Mouse (Mus musculus): ENCODE measurements around the gene Asap2. TPM values are rescaled to one million over a fixed set of nuclear protein-coding genes. Genes with fewer than 3 reads are reported as not detected.

The Asap2 gene
- polyA plus RNA-seq, 1 experiment from 2014 or later = 3.3 TPM

GRCm38 (mm10) chr12:21200613-21201012, 210.4 kb downstream of the Asap2 start:
- 74% methylated on average over 8 of the region's 8 CpGs for WGBS
- H3K27ac ChIP-seq (ENCODE audit: low read depth, low read length) = no peak overlapping the region
- H3K4me2 ChIP-seq (replicated peaks; ENCODE audit: low read depth) = no peak overlapping the region
- peak; percentile 48; the same call in 1 of the 2 replicates for ATAC-seq
- no peaks in the 10 kb centered on the region for H3K36me3 ChIP-seq (ENCODE audit: control insufficient read depth, insufficient read depth)
- TF ChIP-seq CTCF (IDR thresholded peaks at IDR 0.05; ENCODE audit: low read depth) = no peak
- H3K9ac ChIP-seq (ENCODE audit: low read depth, low read length) = no peak overlapping the region
- no peaks in the 10 kb centered on the region for H3K9me3 ChIP-seq (ENCODE audit: control insufficient read depth)
- H3K4me3 ChIP-seq (ENCODE audit: low read depth, low read length) = no peak overlapping the region
- no peaks in the 10 kb centered on the region for H3K27me3 ChIP-seq (replicated peaks; ENCODE audit: control insufficient read depth, insufficient read depth, low read length)
- no peaks in the 10 kb centered on the region for H3K4me1 ChIP-seq (replicated peaks; ENCODE audit: control insufficient read depth, insufficient read depth, low read length)

DNA sequence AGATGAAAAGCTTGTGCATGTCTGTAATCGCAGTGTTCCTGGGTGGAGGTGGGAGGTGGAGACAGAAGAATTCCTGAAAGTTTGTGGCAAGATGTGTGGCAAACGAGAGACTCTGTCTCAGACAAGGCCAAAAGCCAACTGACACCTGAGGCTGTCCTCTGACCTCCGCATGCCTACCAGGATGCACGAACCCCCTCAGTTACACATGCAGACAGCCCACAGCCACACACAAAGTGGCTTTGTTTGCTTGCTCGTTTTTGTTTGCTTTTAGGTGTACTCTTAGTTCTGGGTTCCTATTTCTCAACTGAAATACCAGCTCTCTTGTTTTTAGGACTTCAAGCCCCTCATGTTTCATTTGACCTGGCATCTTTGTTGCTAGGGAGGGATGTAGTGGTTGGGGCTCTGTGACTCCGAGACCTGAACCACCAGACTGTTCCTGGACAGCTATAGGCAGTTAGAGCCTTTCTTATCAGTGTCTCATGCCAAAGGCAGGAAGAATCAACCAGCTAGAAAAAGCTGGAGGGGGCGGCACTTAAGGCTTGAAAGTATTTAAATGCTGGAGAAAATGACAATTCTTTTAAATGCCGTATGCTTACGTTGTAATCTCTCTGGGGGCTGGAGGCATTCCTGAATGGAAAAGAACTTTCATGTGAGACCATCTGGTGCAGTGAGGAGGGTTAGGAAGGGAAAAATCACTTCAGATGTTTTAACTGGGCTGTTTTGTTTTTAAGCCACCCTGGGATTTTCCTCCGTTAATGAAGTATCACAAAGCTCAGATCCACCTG, 211.4 kb downstream of the Asap2 start:
- H3K27ac ChIP-seq (ENCODE audit: low read depth, low read length) = no peak overlapping the region
- H3K4me3 ChIP-seq (ENCODE audit: low read depth, low read length) = no peak overlapping the region
- H3K36me3 ChIP-seq (ENCODE audit: control insufficient read depth, insufficient read depth) = no peaks in the 10 kb centered on the region
- ATAC-seq = no peak
- no peak overlapping the region for H3K9ac ChIP-seq (ENCODE audit: low read depth, low read length)
- 73% methylated on average over 10 of the region's 10 CpGs for WGBS
- H3K9me3 ChIP-seq (ENCODE audit: control insufficient read depth) = no peaks in the 10 kb centered on the region
- H3K27me3 ChIP-seq (replicated peaks; ENCODE audit: control insufficient read depth, insufficient read depth, low read length) = no peaks in the 10 kb centered on the region
- H3K4me2 ChIP-seq (replicated peaks; ENCODE audit: low read depth) = no peak overlapping the region
- no peaks in the 10 kb centered on the region for H3K4me1 ChIP-seq (replicated peaks; ENCODE audit: control insufficient read depth, insufficient read depth, low read length)
- no peak for TF ChIP-seq CTCF (IDR thresholded peaks at IDR 0.05; ENCODE audit: low read depth)

GRCm38 (mm10) chr12:21204701-21205312, 214.5 kb downstream of the Asap2 start:
- Histone ChIP-seq H3K9me3 (ENCODE audit: control insufficient read depth) (no peaks in the 10 kb centered on the region), H3K4me3 (ENCODE audit: low read depth, low read length) (no peak overlapping the region), H3K9ac (ENCODE audit: low read depth, low read length) (no peak overlapping the region), H3K36me3 (ENCODE audit: control insufficient read depth, insufficient read depth) (no peaks in the 10 kb centered on the region), H3K4me1 (replicated peaks; ENCODE audit: control insufficient read depth, insufficient read depth, low read length) (no peaks in the 10 kb centered on the region), H3K27ac (ENCODE audit: low read depth, low read length) (peak overlapping the region; percentile 74; the same call in 1 of the 2 replicates), H3K27me3 (replicated peaks; ENCODE audit: control insufficient read depth, insufficient read depth, low read length) (no peaks in the 10 kb centered on the region), H3K4me2 (replicated peaks; ENCODE audit: low read depth) (peak overlapping the region; percentile 21)
- peak; percentile 62 for ATAC-seq
- TF ChIP-seq CTCF (IDR thresholded peaks at IDR 0.05; ENCODE audit: low read depth) = no peak
- 16% methylated on average over 11 of the region's 11 CpGs for WGBS

DNA sequence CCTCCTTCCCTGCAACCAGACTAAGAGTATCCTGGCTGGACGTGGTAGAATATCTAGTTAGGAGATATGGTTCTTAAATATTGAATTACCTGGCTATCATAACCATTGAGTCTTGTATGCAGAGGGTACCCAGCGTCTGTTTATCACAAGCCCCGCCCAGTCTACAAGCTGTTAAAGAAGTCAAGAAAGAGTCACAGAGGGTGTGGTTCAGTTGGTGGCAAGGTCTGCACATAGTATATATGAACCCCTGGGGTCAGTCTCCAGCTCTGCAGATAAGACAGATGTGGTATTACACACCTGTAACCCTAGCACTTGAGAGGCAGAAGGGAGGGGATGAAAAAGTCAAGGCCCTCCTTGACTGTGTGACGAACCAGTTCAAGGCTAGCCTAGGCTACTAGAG, 215.5 kb downstream of the Asap2 start:
- H3K27ac ChIP-seq (ENCODE audit: low read depth, low read length) = no peak overlapping the region
- no peak for TF ChIP-seq CTCF (IDR thresholded peaks at IDR 0.05; ENCODE audit: low read depth)

GRCm38 (mm10) chr12:21207422-21207821, 217.2 kb downstream of the Asap2 start:
- no peak overlapping the region for H3K4me3 ChIP-seq (ENCODE audit: low read depth, low read length)
- no peaks in the 10 kb centered on the region for H3K36me3 ChIP-seq (ENCODE audit: control insufficient read depth, insufficient read depth)
- WGBS = 79% methylated on average over 5 of the region's 5 CpGs
- ATAC-seq = no peak
- no peaks in the 10 kb centered on the region for H3K9me3 ChIP-seq (ENCODE audit: control insufficient read depth)
- no peak overlapping the region for H3K4me2 ChIP-seq (replicated peaks; ENCODE audit: low read depth)
- TF ChIP-seq CTCF (IDR thresholded peaks at IDR 0.05; ENCODE audit: low read depth) = no peak
- H3K27me3 ChIP-seq (replicated peaks; ENCODE audit: control insufficient read depth, insufficient read depth, low read length) = no peaks in the 10 kb centered on the region
- no peak overlapping the region for H3K27ac ChIP-seq (ENCODE audit: low read depth, low read length)
- no peaks in the 10 kb centered on the region for H3K4me1 ChIP-seq (replicated peaks; ENCODE audit: control insufficient read depth, insufficient read depth, low read length)
- H3K9ac ChIP-seq (ENCODE audit: low read depth, low read length) = no peak overlapping the region

More for the DNA sequence above, 215.5 kb downstream of the Asap2 start:
- Histone ChIP-seq H3K9ac (ENCODE audit: low read depth, low read length) (no peak overlapping the region), H3K36me3 (ENCODE audit: control insufficient read depth, insufficient read depth) (no peaks in the 10 kb centered on the region), H3K4me2 (replicated peaks; ENCODE audit: low read depth) (no peak overlapping the region), H3K27me3 (replicated peaks; ENCODE audit: control insufficient read depth, insufficient read depth, low read length) (no peaks in the 10 kb centered on the region), H3K4me3 (ENCODE audit: low read depth, low read length) (no peak overlapping the region), H3K4me1 (replicated peaks; ENCODE audit: control insufficient read depth, insufficient read depth, low read length) (no peaks in the 10 kb centered on the region), H3K9me3 (ENCODE audit: control insufficient read depth) (no peaks in the 10 kb centered on the region)
- WGBS = 41% methylated on average over 4 of the region's 4 CpGs
- peak; percentile 24 for ATAC-seq

- no peaks in the 10 kb centered on the region for H3K27me3 ChIP-seq (replicated peaks; ENCODE audit: control insufficient read depth, insufficient read depth, low read length)
- WGBS = 53% methylated on average over 11 of the region's 11 CpGs
- H3K4me1 ChIP-seq (replicated peaks; ENCODE audit: control insufficient read depth, insufficient read depth, low read length) = no peaks in the 10 kb centered on the region
- no peaks in the 10 kb centered on the region; the same call in 1 of the 2 replicates for H3K36me3 ChIP-seq (ENCODE audit: control insufficient read depth, insufficient read depth)
- H3K9me3 ChIP-seq (ENCODE audit: control insufficient read depth) = no peaks in the 10 kb centered on the region
- H3K27ac ChIP-seq (ENCODE audit: low read depth, low read length) = no peak overlapping the region
- H3K9ac ChIP-seq (ENCODE audit: low read depth, low read length) = no peak overlapping the region
- no peak for ATAC-seq
- no peak for TF ChIP-seq CTCF (IDR thresholded peaks at IDR 0.05; ENCODE audit: low read depth)
- H3K4me3 ChIP-seq (ENCODE audit: low read depth, low read length) = no peak overlapping the region
- no peak overlapping the region for H3K4me2 ChIP-seq (replicated peaks; ENCODE audit: low read depth)
Measured at GRCm38 (mm10) chr12:21208172-21208795, 218.0 kb downstream of the Asap2 start.

Measured in intestine, postnatal 0 days (tissue).